Mouse (Mus musculus) bone marrow, adult 2 months (tissue): Measurements from ENCODE around the gene Rps15.

Source experiments
- CTCF ChIP-seq: fragments of 200-500 bp; IDR thresholded peaks from 2 replicates; pipeline ENCODE4 v1.5.1; 2011; ENCODE audit warnings: low read length, control low read depth; ENCODE audit not compliant: control insufficient read depth, insufficient read depth
- POLR2A ChIP-seq: fragments of 200-500 bp; IDR thresholded peaks from 2 replicates; pipeline ENCODE4 v1.6.1; 2011; ENCODE audit warnings: low read depth, mild to moderate bottlenecking, control low read depth, low read length, borderline replicate concordance; ENCODE audit not compliant: control insufficient read depth

GRCm38 (mm10) chr10:80255881-80256535, 36.2 kb upstream of the Rps15 start:
- TF ChIP-seq POLR2A (no peak), CTCF (no peak)
